In genomic region chr7:126087602-126088001, GRCm38 (mm10) we compare ENCODE assay signal across 26 mouse cellular contexts. TPM values are rescaled to one million over a fixed set of nuclear protein-coding genes. Genes with fewer than 3 reads are reported as not detected.
DNase-seq lines count a peak whose midpoint lies in the region; ATAC-seq and TF ChIP-seq lines count a peak whose summit lies in the region.
"Had no signal": no experiment of that assay in that cellular context is flagged by ENCODE, and none has a peak within 500 bp of the region (broad histone marks: within the 10 kb centered on the region; RNA-seq: fewer than 3 reads in every experiment).

No protein-coding gene starts in this region.

- H3K27ac ChIP-seq in kidney, postnatal 0 days: no peak overlapping the region
- H3K27ac ChIP-seq in stomach, postnatal 0 days (replicated peaks): 0 out of 2 replicates have a peak overlapping the region, but pooled peaks have one; percentile 18
- H3K27ac ChIP-seq: heart, embryonic 10.5 days; hindbrain, embryonic 12.5 days; hindbrain, postnatal 0 days; intestine, embryonic 15.5 days; left cerebral cortex, adult 2 months; limb, embryonic 15.5 days; liver, embryonic 14.5 days; macrophage; midbrain, embryonic 13.5 days; stomach, embryonic 15.5 days had no signal

- 0 out of 2 replicates have a peak, but pooled peaks cover 4% of the 10 kb centered on the region for H3K4me1 ChIP-seq in kidney, postnatal 0 days (replicated peaks; ENCODE audit: insufficient read depth, low read length)
- no peaks in the 10 kb centered on the region for H3K4me1 ChIP-seq in stomach, postnatal 0 days (replicated peaks; ENCODE audit: control insufficient read depth, insufficient read depth)

- no peaks in the 10 kb centered on the region for H3K36me3 ChIP-seq in kidney, postnatal 0 days (ENCODE audit: insufficient read depth, low read length)
- no peaks in the 10 kb centered on the region for H3K36me3 ChIP-seq in stomach, postnatal 0 days (ENCODE audit: control insufficient read depth, insufficient read depth, low read length)
- H3K36me3 ChIP-seq: heart, embryonic 10.5 days; heart, embryonic 15.5 days; hindbrain, embryonic 12.5 days; intestine, embryonic 15.5 days; limb, embryonic 15.5 days; midbrain, embryonic 13.5 days; stomach, embryonic 15.5 days had no signal

- H3K4me2 ChIP-seq in kidney, postnatal 0 days (ENCODE audit: low read length): no peak overlapping the region
- H3K4me2 ChIP-seq in stomach, postnatal 0 days (replicated peaks; ENCODE audit: low read depth): no peak overlapping the region
- H3K4me2 ChIP-seq: heart, embryonic 15.5 days; hindbrain, embryonic 12.5 days; intestine, embryonic 15.5 days; limb, embryonic 15.5 days; midbrain, embryonic 13.5 days; stomach, embryonic 15.5 days had no signal

- H3K4me3 ChIP-seq in kidney, postnatal 0 days (replicated peaks; ENCODE audit: low read depth, low read length): no peak overlapping the region
- H3K4me3 ChIP-seq in stomach, postnatal 0 days (ENCODE audit: low read depth, low read length): no peak overlapping the region
- H3K4me3 ChIP-seq: erythroblast, embryonic 14.5 days; heart, embryonic 10.5 days; heart, embryonic 15.5 days; hindbrain, embryonic 12.5 days; intestine, embryonic 15.5 days; left cerebral cortex, adult 2 months; limb, embryonic 15.5 days; midbrain, embryonic 13.5 days; stomach, embryonic 15.5 days had no signal

- no peaks in the 10 kb centered on the region for H3K9me3 ChIP-seq in kidney, postnatal 0 days (replicated peaks; ENCODE audit: low read length)
- H3K9me3 ChIP-seq in stomach, postnatal 0 days (ENCODE audit: control insufficient read depth, low read length): no peaks in the 10 kb centered on the region
- H3K9me3 ChIP-seq: heart, embryonic 10.5 days; heart, embryonic 15.5 days; intestine, embryonic 15.5 days; limb, embryonic 15.5 days; midbrain, embryonic 13.5 days; stomach, embryonic 15.5 days had no signal

- no peak for TF ChIP-seq POLR2A in brain, embryonic 14.5 days (IDR thresholded peaks at IDR 0.05; ENCODE audit: borderline replicate concordance, extremely low read depth, insufficient read depth, insufficient read length, poor library complexity, severe bottlenecking)

- no peak for ATAC-seq in kidney, postnatal 0 days (replicated peaks; ENCODE audit: low FRiP score, low read depth)
- ATAC-seq in stomach, postnatal 0 days (ENCODE audit: low FRiP score, low TSS enrichment): no peak
- ATAC-seq: CD4-positive, CD25-positive, alpha-beta regulatory T cell, adult 4 months; hindbrain, postnatal 0 days; intestine, embryonic 15.5 days; midbrain, embryonic 13.5 days had no signal

- DNase-seq in kidney, postnatal 0 days (ENCODE audit: low spot score): peak; percentile 13
- no peak for DNase-seq in kidney, adult 11 months
- peak; percentile 53 for DNase-seq in brain, embryonic 14.5 days (ENCODE audit: low read depth)
- DNase-seq in stomach, postnatal 0 days (ENCODE audit: low spot score): no peak
- peak; percentile 47 for DNase-seq in thymus, postnatal 4 days
- no peak for DNase-seq in frontal cortex, postnatal 10 days (ENCODE audit: low spot score in 2 of 2)
- no peak for DNase-seq in layer of hippocampus, postnatal 10 days (ENCODE audit: low spot score in 2 of 2)
- DNase-seq: gastrocnemius, postnatal 25 days; heart, adult 11 months; kidney, adult 8-10 months; lung, adult 2 months; right cerebral cortex, postnatal 25 days had no signal

- no peak for TF ChIP-seq CTCF in kidney, postnatal 0 days (IDR thresholded peaks at IDR 0.05; ENCODE audit: low read depth)
- no peak for TF ChIP-seq CTCF in brain, embryonic 14.5 days (IDR thresholded peaks at IDR 0.05; ENCODE audit: borderline replicate concordance, extremely low read depth, insufficient read depth, insufficient read length)
- no peak for TF ChIP-seq CTCF in stomach, postnatal 0 days (IDR thresholded peaks at IDR 0.05; ENCODE audit: low read depth)

- H3K27me3 ChIP-seq in kidney, postnatal 0 days (ENCODE audit: insufficient read depth, low read length): peaks cover 11% of the 10 kb centered on the region; the same call in 1 of the 2 replicates
- H3K27me3 ChIP-seq in stomach, postnatal 0 days (ENCODE audit: control insufficient read depth, insufficient read depth, low read length): peaks cover 2% of the 10 kb centered on the region; the same call in 1 of the 2 replicates

- no peak for TF ChIP-seq EP300 in stomach, postnatal 0 days (optimal IDR thresholded peaks at IDR 0.05)

- H3K9ac ChIP-seq in kidney, postnatal 0 days (ENCODE audit: low read depth, low read length): 0 out of 2 replicates have a peak overlapping the region, but pooled peaks have one; percentile 13
- H3K9ac ChIP-seq in stomach, postnatal 0 days (ENCODE audit: low read length): no peak overlapping the region
- H3K9ac ChIP-seq: hindbrain, embryonic 12.5 days; intestine, embryonic 15.5 days; limb, embryonic 15.5 days; liver, embryonic 14.5 days; midbrain, embryonic 13.5 days; stomach, embryonic 15.5 days had no signal

- WGBS in kidney, postnatal 0 days: 65% methylated on average over 10 of the region's 10 CpGs
- WGBS in stomach, postnatal 0 days: 50% methylated on average over 10 of the region's 10 CpGs

RNA-seq across cellular contexts. Expression of gene Gsg1l, which starts 5.4 kb away (rescaled TPM):
- 0.72 and 0.78 TPM in 2 replicates for polyA plus RNA-seq in kidney, postnatal 0 days (2015; fragmentation: Nextera tagmentation; extraction: Ambion mirVana)
- polyA plus RNA-seq in brain, embryonic 14.5 days (2012; rRNA removed): 16.8 and 26.6 TPM in 2 replicates
- polyA plus RNA-seq in stomach, postnatal 0 days (2015; fragmentation: Nextera tagmentation; extraction: Ambion mirVana): 0.67 and 0.77 TPM in 2 replicates
- total RNA-seq in layer of hippocampus, postnatal 10 days (2021): 10 to 100 TPM; 15.5 to 18.8 TPM
- total RNA-seq: megakaryocyte-erythroid progenitor cell, adult 5-6 weeks had no signal
- polyA plus RNA-seq: CD4-positive, CD25-positive, alpha-beta regulatory T cell, adult 4 months; erythroblast, embryonic 14.5 days had no signal

Comparison
In these comparisons a context has a peak if more than half of its experiments do, and no peak if none do; other contexts are left out.
1. DNase-seq: peak in kidney, postnatal 0 days (single experiment), brain, embryonic 14.5 days (single experiment) and thymus, postnatal 4 days (single experiment); none in kidney, adult 11 months (single experiment), stomach, postnatal 0 days (single experiment), frontal cortex, postnatal 10 days (0 of 2) and layer of hippocampus, postnatal 10 days (0 of 2).
2. RNA of gene Gsg1l, which starts 5.4 kb away (polyA plus RNA-seq): 16.8 to 26.6 TPM in brain, embryonic 14.5 days; 0.72 to 0.78 TPM in kidney, postnatal 0 days and 0.67 to 0.77 TPM in stomach, postnatal 0 days; every median in the first group is over 10 times any median in the second.